Mouse (Mus musculus): ENCODE results near the gene Gm10447.
A peak's percentile ranks its signal among the peaks of the same experiment; 100 is the strongest.

Gm10447 gene

GRCm38 (mm10) chr11:53456474-53457371 is at the start of gene Gm10447, which contains the start of gene Shroom1:
Gene Gm10447, minus strand, starts transcription at chr11:53457110.
Gene Shroom1, plus strand, starts transcription at chr11:53457205.
- peak; percentile 78 for DNase-seq (ENCODE audit: low read depth, low spot score)

GRCm38 (mm10) chr11:53505026-53505663 is 48.2 kb upstream of the Gm10447 start:
- DNase-seq (ENCODE audit: low read depth, low spot score) = no peak

DNA sequence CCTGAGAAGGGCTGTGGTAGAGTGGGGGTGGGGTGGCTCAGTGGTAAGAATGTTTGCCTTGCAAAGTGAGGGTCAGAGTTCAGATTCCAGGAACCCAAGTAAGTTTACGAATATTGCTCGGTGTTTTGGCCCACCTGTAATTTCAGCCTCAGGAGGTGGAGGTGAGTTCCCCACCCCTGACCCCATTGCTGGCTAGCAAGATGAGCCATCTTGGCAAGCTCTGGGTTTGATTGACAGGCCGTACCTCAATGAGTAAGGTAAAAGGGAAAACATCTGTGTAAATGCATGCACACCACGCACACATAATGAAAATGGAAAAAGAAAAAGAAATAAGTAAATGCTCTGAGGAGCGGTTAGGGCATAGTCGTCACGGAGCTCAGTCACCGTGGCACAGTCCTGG is 47.5 kb upstream of the Gm10447 start:
- no peak for DNase-seq (ENCODE audit: low read depth, low spot score)

GRCm38 (mm10) chr11:53503738-53504137 is 46.8 kb upstream of the Gm10447 start:
- DNase-seq (ENCODE audit: low read depth, low spot score) = no peak

DNA sequence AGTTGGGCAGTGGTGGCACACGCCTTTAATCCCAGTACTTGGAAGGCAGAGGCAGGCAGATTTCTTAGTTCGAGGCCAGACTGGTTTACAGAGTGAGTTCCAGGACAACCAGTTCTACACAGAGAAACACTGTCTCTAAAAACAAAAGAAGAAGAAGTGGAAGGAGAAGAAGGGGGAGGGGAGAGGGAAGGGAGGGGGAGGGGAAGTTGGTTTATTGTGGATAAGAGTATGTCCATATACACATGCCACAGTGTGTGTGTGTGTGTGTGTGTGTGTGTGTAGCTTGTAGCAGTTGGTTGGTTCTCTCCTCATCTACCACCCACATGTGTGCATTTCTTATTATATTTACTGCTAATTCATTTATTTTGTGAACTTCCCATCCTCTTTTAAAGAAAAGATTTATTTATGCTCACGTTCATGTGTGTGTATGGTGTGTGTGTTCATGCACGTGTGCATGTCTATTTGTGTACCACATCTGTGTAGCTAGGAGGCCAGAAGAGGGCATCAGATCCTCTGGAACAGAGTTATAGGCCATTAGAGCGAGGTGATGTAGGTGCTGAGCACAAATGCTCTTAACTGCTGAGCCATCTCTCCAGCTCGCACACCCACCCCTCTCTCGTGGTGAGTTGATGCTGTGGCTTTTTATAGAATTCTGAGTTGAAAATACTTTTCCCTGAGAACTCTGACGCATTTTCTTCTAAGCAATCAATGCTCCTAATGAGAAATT is 45.3 kb upstream of the Gm10447 start:
- no peak for DNase-seq (ENCODE audit: low read depth, low spot score)

DNA sequence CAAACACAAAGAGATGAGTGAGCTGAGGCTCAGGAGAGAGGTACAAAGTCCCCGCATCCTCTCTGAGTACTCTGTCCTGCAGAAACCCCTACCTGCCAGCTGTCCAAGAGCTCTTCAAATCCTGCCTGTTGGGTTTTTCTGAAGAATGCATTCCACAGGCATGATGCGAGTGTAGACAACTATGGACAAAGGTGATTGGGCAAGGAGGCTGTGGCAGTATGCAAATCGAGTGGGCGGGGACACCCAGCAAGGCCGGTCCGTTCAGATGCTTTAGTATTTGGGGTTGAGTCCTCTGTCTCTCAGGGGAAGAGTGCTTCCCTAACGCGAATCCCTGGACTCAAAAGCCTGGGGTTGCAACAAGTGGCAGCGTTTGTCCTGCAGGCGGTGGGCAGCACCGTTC is 43.7 kb upstream of the Gm10447 start:
- peak; percentile 84 for DNase-seq (ENCODE audit: low read depth, low spot score)

GRCm38 (mm10) chr11:53496946-53497345 is 40.0 kb upstream of the Gm10447 start:
- no peak for DNase-seq (ENCODE audit: low read depth, low spot score)

- DNase-seq (ENCODE audit: low read depth, low spot score) = no peak
These were observed 38.5 kb upstream of the Gm10447 start for GRCm38 (mm10) chr11:53495417-53495816.

DNA sequence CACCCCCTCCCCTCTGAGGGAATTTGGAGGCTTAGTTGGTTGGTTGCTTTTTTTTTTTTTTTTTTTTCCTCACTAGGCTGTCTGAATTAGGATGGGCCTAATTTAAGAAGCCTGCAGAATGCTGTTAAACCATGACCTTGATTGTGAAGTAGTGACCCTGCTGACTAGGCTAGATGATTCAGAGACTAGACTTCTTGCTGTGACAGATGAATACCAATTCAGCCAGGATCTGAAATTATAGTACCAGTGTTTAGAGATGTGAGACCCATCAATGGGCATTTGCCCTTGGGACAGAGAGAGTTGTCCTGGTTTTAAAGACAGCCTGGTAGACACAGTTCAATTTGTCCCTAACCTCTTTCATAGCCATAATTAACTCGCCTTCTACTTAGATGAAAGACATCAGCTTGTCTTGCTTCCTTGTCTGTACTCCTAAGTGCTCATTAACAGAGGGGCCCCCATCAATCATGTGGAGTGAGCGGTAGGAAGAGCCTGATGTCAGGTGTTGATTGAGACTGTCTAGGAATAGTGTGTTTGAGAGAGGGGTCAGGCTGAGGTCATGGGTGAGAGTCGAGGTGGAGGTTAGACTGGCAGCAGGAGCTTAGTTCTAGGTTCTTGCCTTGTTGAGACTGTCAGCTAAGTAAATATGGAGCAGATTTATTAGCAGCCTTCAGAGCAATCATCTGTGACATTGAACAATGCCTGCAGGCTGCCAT is 36.5 kb upstream of the Gm10447 start:
- no peak for DNase-seq (ENCODE audit: low read depth, low spot score)

GRCm38 (mm10) chr11:53491954-53492401 is 35.1 kb upstream of the Gm10447 start:
- no peak for DNase-seq (ENCODE audit: low read depth, low spot score)

DNA sequence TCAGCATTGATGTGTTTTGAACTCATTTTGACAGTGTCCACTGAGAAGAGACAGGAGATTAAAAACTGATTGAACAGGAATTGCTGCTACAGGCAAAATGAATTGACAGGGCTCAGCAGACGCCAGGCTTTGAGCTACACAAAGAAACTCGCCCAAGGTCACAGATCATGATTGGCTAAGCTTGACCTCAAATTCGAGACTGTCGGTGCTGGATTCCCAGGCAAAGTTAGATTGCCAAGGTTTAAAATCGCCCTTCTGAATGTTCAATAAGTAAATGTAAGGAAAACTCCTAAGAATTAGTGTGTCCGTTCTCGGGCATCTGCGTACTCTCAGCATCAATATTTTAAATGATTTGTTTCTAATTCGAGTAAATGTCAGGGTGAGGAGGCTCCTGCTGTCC is 32.5 kb upstream of the Gm10447 start:
- DNase-seq (ENCODE audit: low read depth, low spot score) = no peak

DNA sequence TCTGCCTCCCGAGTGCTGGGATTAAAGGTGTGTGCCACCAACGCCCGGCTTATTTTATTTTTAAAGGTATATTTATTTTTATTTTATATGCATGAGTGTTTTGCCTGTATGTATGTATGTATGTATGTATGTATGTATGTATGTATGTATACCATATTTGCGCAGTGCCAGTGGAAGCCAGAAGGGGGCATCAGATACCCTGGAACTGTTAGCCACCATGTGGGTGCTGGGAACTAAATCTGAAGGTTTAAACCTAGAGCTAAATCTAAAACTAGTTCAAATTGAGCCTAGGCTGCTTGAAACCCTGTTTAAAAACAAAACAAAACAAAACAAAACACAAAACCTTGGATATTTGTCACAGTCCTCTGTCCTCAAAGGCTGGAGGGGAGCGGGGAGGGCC is 32.1 kb upstream of the Gm10447 start:
- no peak for DNase-seq (ENCODE audit: low read depth, low spot score)

- no peak for DNase-seq (ENCODE audit: low read depth, low spot score)
These were observed 30.1 kb upstream of the Gm10447 start for GRCm38 (mm10) chr11:53486822-53487594.

DNA sequence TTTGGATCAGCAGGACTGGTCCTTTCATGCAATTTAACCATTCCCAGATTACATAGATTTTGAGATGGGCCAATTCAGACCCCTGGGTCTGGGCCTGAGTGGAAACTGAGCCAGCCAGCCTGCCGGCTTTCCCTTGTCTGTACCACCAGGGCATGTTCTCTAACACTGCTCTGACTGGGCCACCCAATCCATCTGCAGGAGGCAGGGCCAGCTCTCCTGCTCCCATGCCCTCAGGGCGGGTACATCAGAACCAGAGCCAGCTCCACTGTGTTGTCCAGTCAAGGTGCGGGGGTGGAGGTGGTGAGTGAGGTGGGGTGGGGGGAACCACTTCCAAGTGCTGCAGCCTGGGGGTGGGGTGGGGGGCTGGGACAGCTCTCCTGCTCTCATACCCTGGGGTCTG is 29.4 kb upstream of the Gm10447 start:
- DNase-seq (ENCODE audit: low read depth, low spot score) = no peak

DNA sequence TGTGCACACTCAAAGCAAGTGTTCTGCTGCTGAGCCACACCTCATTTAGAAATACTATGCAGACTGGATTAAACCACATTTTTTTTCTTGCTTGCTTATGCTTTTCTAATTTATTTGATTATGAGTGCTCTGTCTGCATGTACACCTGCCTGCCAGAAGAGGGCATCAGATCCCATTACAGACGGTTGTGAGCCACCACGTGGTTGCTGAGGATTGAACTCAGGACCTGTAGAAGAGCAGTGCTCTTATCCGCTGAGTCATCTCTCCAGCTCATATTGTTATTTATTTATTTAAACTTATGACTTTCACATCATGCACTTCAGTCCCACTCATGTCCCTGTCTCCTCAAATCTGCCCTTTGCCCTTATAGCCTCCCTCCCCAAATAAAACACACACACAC is 28.8 kb upstream of the Gm10447 start:
- DNase-seq (ENCODE audit: low read depth, low spot score) = no peak

DNA sequence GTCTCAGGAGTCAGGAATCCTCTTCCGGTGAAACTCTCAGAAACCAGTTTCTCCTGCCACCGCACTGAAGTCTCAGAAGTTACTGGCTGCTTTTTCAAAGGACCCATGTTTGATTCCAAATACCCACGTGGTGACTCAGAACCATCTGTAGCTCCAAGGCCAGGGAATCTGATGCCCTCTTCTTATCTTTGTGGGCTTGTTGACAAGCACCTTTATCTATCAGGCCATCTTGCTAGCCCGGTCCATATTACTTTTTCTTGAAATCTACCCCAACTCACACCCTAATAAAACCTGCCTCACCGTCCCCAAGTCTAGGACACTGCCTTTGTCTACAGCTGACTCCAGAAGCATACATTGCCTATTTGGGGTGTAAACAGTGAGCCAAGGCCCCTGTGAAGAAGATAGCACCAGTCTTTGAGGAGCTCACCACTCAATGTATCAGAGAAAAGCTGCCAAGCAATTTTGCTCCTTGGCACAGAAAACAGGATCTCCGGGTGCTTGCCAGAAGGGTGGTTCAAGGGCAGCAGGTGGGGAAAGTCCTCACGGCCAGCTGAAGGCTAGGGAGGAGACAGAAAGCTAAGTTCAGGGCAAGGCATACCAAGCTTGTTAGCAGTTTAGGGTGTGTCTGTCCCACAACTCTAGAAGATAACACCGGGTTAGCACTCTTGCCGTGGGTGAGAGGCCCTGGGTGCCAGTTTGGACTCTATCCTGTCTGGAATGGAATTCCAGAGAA is 26.4 kb upstream of the Gm10447 start:
- peak; percentile 50 for DNase-seq (ENCODE audit: low read depth, low spot score)

GRCm38 (mm10) chr11:53481088-53481730 is 24.3 kb upstream of the Gm10447 start:
- DNase-seq (ENCODE audit: low read depth, low spot score) = no peak

GRCm38 (mm10) chr11:53479783-53480301 is 22.9 kb upstream of the Gm10447 start, which contains the start of the genes Gm9945 and Sowaha:
Gene Gm9945, plus strand, starts transcription at chr11:53480166.
Gene Sowaha, minus strand, starts transcription at chr11:53480274.
- DNase-seq (ENCODE audit: low read depth, low spot score) = no peak

DNA sequence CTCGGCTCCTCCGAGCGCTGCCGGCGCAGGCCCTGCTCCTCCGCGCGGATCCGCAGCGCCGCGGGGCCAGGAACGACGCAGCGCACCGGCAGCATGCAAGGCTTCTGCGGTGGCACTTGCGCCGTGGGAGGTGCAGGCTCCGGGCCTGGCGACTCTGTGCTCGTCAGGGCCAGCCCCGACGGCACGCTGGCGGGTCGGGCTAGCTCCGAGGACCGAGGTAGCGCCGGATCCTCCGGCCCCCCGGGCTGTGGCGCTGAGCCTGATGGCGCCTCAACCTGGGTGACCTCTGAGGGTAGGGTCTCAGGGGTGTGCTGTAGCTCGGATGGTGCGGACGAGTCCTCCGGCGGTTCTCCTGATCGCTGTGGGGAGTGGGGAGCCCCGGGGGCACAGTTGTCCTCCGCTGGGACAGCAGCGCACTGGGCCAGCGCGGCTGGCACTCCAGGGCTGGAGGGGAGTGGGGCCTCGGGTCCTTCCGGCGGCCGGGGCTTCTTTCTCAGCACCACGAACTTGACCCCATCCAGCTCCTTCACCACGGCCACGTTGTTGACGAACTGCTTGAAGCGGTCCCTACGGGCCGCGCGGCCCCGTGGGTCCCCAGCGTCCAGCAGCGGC is 22.4 kb upstream of the Gm10447 start:
- DNase-seq (ENCODE audit: low read depth, low spot score) = no peak
